Mouse (Mus musculus): Measurements from ENCODE around the gene Ebp.

GRCm38 (mm10) chrX:8164471-8164870 lies 28.8 kb downstream of the Ebp start:
- TF ChIP-seq POLR2A (IDR thresholded peaks at IDR 0.05; ENCODE audit: control insufficient read depth, extremely low read depth, insufficient read depth, low read length, poor library complexity) (no peak), CTCF (IDR thresholded peaks at IDR 0.05; ENCODE audit: borderline replicate concordance, control insufficient read depth, extremely low read depth, insufficient read depth, low read length, poor library complexity) (no peak)
